Mouse (Mus musculus) intestine, embryonic 14.5 days (tissue): Measurements from ENCODE around the gene Gm39115. TPM values are rescaled to one million over a fixed set of nuclear protein-coding genes. Genes with fewer than 3 reads are reported as not detected.

Experiments used
- ATAC-seq: fragments of 200-750 bp; cut with Nextera tagmentation; replicated peaks from 2 replicates; pipeline ENCODE4 v1.8.0; 2017; ENCODE audit warnings: low read depth, moderate number of reproducible peaks, moderate TSS enrichment, moderate library complexity; ENCODE audit not compliant: low FRiP score, low TSS enrichment
- DNase-seq: peaks from one replicate; pipeline ENCODE4 v3.0.0-alpha.2; 2018; ENCODE audit warnings: low spot score
- H3K27ac ChIP-seq: fragments of 300-500 bp; sonication (generic); 2 replicates; pipeline ENCODE4 v1.5.1; 2014; ENCODE audit warnings: low read depth, mild to moderate bottlenecking, control low read depth
- H3K27me3 ChIP-seq: fragments of 300-500 bp; sonication (generic); replicated peaks from 2 replicates; pipeline ENCODE4 v1.6.1; 2014; ENCODE audit warnings: low read length, control low read depth; ENCODE audit not compliant: control insufficient read depth, insufficient read depth
- H3K36me3 ChIP-seq: fragments of 300-500 bp; sonication (generic); 2 replicates; pipeline ENCODE4 v1.6.1; 2014; ENCODE audit warnings: low read length, control low read depth; ENCODE audit not compliant: control insufficient read depth, insufficient read depth
- H3K4me1 ChIP-seq: fragments of 300-500 bp; sonication (generic); replicated peaks from 2 replicates; pipeline ENCODE4 v1.6.1; 2014; ENCODE audit warnings: low read length, control low read depth, mixed read lengths; ENCODE audit not compliant: control insufficient read depth, insufficient read depth
- H3K4me2 ChIP-seq: fragments of 300-500 bp; sonication (generic); 2 replicates; pipeline ENCODE4 v1.6.1; 2014; ENCODE audit warnings: low read length
- H3K4me3 ChIP-seq: fragments of 300-500 bp; sonication (generic); 2 replicates; pipeline ENCODE4 v1.5.1; 2014; ENCODE audit warnings: low read depth, low read length, control low read depth, mixed read lengths
- H3K9ac ChIP-seq: fragments of 300-500 bp; sonication (generic); 2 replicates; pipeline ENCODE4 v1.6.1; 2014; ENCODE audit warnings: mild to moderate bottlenecking, low read length
- H3K9me3 ChIP-seq: fragments of 300-500 bp; sonication (generic); 2 replicates; pipeline ENCODE4 v1.6.1; 2016; ENCODE audit warnings: low read length, control low read depth; ENCODE audit not compliant: control insufficient read depth
- WGBS: fragments of 180-500 bp; shearing (Covaris S2); extraction: QIAGEN DNeasy Blood & Tissue Kit; methylation state at CpG from one replicate; pipeline ENCODE4 v1.1.7; 2014; 5-methylcytosine and 5-hydroxymethylcytosine counted together
- polyA plus RNA-seq: library from polyadenylated mRNA; unstranded; fragments of >200 nt; fragmentation: Nextera tagmentation; extraction: Ambion mirVana; gene quantifications from 2 replicates; pipeline ENCODE4 v1.2.1, GENCODE M21; 2014

Gm39115 gene
- polyA plus RNA-seq, 1 experiment from 2014 or later = not detected

- H3K27me3 ChIP-seq = peaks cover 46% of the 10 kb centered on the region
- no peak overlapping the region for H3K27ac ChIP-seq
- H3K9ac ChIP-seq = peak overlapping the region; percentile 76; the same call in 1 of the 2 replicates
- H3K36me3 ChIP-seq = no peaks in the 10 kb centered on the region
- ATAC-seq = no peak
- DNase-seq = no peak
- H3K4me1 ChIP-seq = no peaks in the 10 kb centered on the region; the same call in 1 of the 2 replicates
- H3K4me2 ChIP-seq = peak overlapping the region; percentile 93
- H3K4me3 ChIP-seq = peak overlapping the region; percentile 69
- no peaks in the 10 kb centered on the region for H3K9me3 ChIP-seq
- 35% methylated on average over 6 of the region's 6 CpGs for WGBS
Measured at GRCm38 (mm10) chr7:142093696-142094240, 42.1 kb downstream of the Gm39115 start.

GRCm38 (mm10) chr7:142092991-142093390 lies 42.8 kb downstream of the Gm39115 start:
- Histone ChIP-seq H3K27ac (no peak overlapping the region), H3K36me3 (no peaks in the 10 kb centered on the region), H3K27me3 (peaks cover 46% of the 10 kb centered on the region), H3K4me1 (no peaks in the 10 kb centered on the region; the same call in 1 of the 2 replicates), H3K4me2 (no peak overlapping the region), H3K4me3 (no peak overlapping the region), H3K9ac (no peak overlapping the region), H3K9me3 (no peaks in the 10 kb centered on the region)
- ATAC-seq (no peak), DNase-seq (no peak)
- WGBS = 62% methylated on average over 1 of the region's 1 CpGs

- Histone ChIP-seq H3K4me2 (no peak overlapping the region), H3K27ac (no peak overlapping the region), H3K4me3 (no peak overlapping the region), H3K9me3 (no peaks in the 10 kb centered on the region), H3K4me1 (no peaks in the 10 kb centered on the region; the same call in 1 of the 2 replicates), H3K9ac (no peak overlapping the region), H3K27me3 (peaks cover 38% of the 10 kb centered on the region), H3K36me3 (no peaks in the 10 kb centered on the region)
- ATAC-seq (no peak), DNase-seq (no peak)
- 8% methylated on average over 4 of the region's 4 CpGs for WGBS
Measured at GRCm38 (mm10) chr7:142091848-142092247, 44.0 kb downstream of the Gm39115 start.

- DNase-seq (no peak), ATAC-seq (no peak)
- H3K4me2 ChIP-seq = no peak overlapping the region
- H3K9ac ChIP-seq = no peak overlapping the region
- 66% methylated on average over 17 of the region's 17 CpGs for WGBS
- H3K4me3 ChIP-seq = no peak overlapping the region
- H3K27me3 ChIP-seq = peaks cover 24% of the 10 kb centered on the region
- no peak overlapping the region for H3K27ac ChIP-seq
- H3K9me3 ChIP-seq = no peaks in the 10 kb centered on the region
- H3K36me3 ChIP-seq = no peaks in the 10 kb centered on the region
- H3K4me1 ChIP-seq = no peaks in the 10 kb centered on the region; the same call in 1 of the 2 replicates
Measured at GRCm38 (mm10) chr7:142089648-142090447, 46.0 kb downstream of the Gm39115 start.

- 15% methylated on average over 5 of the region's 5 CpGs for WGBS
Measured at GRCm38 (mm10) chr7:142088886-142089285, 46.9 kb downstream of the Gm39115 start.

GRCm38 (mm10) chr7:142087069-142087652 lies 48.7 kb downstream of the Gm39115 start:
- Histone ChIP-seq H3K9me3 (no peaks in the 10 kb centered on the region), H3K4me3 (no peak overlapping the region), H3K4me2 (no peak overlapping the region), H3K27ac (no peak overlapping the region), H3K9ac (no peak overlapping the region), H3K4me1 (peaks cover 7% of the 10 kb centered on the region; the same call in 1 of the 2 replicates), H3K27me3 (peaks cover 29% of the 10 kb centered on the region), H3K36me3 (0 out of 2 replicates have a peak, but pooled peaks cover 5% of the 10 kb centered on the region)
- no peak for DNase-seq
- no peak for ATAC-seq
- WGBS = 79% methylated on average over 1 of the region's 1 CpGs

More at GRCm38 (mm10) chr7:142088886-142089285, 46.9 kb downstream of the Gm39115 start:
- Histone ChIP-seq H3K36me3 (no peaks in the 10 kb centered on the region), H3K4me2 (no peak overlapping the region), H3K4me3 (no peak overlapping the region), H3K9me3 (no peaks in the 10 kb centered on the region), H3K4me1 (peaks cover 6% of the 10 kb centered on the region; the same call in 1 of the 2 replicates), H3K9ac (no peak overlapping the region), H3K27me3 (peaks cover 24% of the 10 kb centered on the region), H3K27ac (no peak overlapping the region)
- ATAC-seq (no peak; the same call in 1 of the 2 replicates), DNase-seq (peak; percentile 64)

GRCm38 (mm10) chr7:142086159-142086905 lies 49.5 kb downstream of the Gm39115 start:
- no peaks in the 10 kb centered on the region for H3K9me3 ChIP-seq
- no peak overlapping the region for H3K27ac ChIP-seq
- no peak for ATAC-seq
- no peak for DNase-seq
- H3K4me3 ChIP-seq = no peak overlapping the region
- 0 out of 2 replicates have a peak, but pooled peaks cover 5% of the 10 kb centered on the region for H3K36me3 ChIP-seq
- H3K4me1 ChIP-seq = peaks cover 11% of the 10 kb centered on the region; the same call in 1 of the 2 replicates
- no peak overlapping the region for H3K4me2 ChIP-seq
- H3K9ac ChIP-seq = no peak overlapping the region
- 71% methylated on average over 4 of the region's 4 CpGs for WGBS
- H3K27me3 ChIP-seq = peaks cover 35% of the 10 kb centered on the region
